Mouse (Mus musculus) kidney, embryonic 14.5 days (tissue): ENCODE results near the gene Pcsk2. TPM values are rescaled to one million over a fixed set of nuclear protein-coding genes. Genes with fewer than 3 reads are reported as not detected.

Source experiments
- ATAC-seq: fragments of 200-750 bp; cut with Nextera tagmentation; 2 replicates; pipeline ENCODE4 v1.8.0; 2017; ENCODE audit warnings: moderate number of reproducible peaks, mild to moderate bottlenecking, moderate TSS enrichment, moderate library complexity; ENCODE audit not compliant: low FRiP score, low TSS enrichment
- H3K27ac ChIP-seq: fragments of 300-500 bp; sonication (generic); 2 replicates; pipeline ENCODE4 v1.5.1; 2014; ENCODE audit warnings: low read depth, mild to moderate bottlenecking, low read length, moderate library complexity, mixed read lengths
- H3K27me3 ChIP-seq: fragments of 300-500 bp; sonication (generic); 2 replicates; pipeline ENCODE4 v1.6.1; 2014; ENCODE audit warnings: mild to moderate bottlenecking, low read length; ENCODE audit not compliant: control insufficient read depth, insufficient read depth
- H3K36me3 ChIP-seq: fragments of 300-500 bp; sonication (generic); 2 replicates; pipeline ENCODE4 v1.6.1; 2014; ENCODE audit warnings: low read length, mixed read lengths; ENCODE audit not compliant: control insufficient read depth, insufficient read depth
- H3K4me1 ChIP-seq: fragments of 300-500 bp; sonication (generic); 2 replicates; pipeline ENCODE4 v1.6.1; 2014; ENCODE audit warnings: low read length, mixed read lengths; ENCODE audit not compliant: control insufficient read depth, insufficient read depth
- H3K4me2 ChIP-seq: fragments of 300-500 bp; sonication (generic); replicated peaks from 2 replicates; pipeline ENCODE4 v1.6.1; 2014; ENCODE audit warnings: low read depth, mild to moderate bottlenecking, low read length
- H3K4me3 ChIP-seq: fragments of 300-500 bp; sonication (generic); 2 replicates; pipeline ENCODE4 v1.5.1; 2014; ENCODE audit warnings: mild to moderate bottlenecking, low read length
- H3K9ac ChIP-seq: fragments of 300-500 bp; sonication (generic); 2 replicates; pipeline ENCODE4 v1.6.1; 2014; ENCODE audit warnings: low read depth, mild to moderate bottlenecking, low read length, moderate library complexity
- H3K9me3 ChIP-seq: fragments of 300-500 bp; sonication (generic); 2 replicates; pipeline ENCODE4 v1.6.1; 2016; ENCODE audit warnings: low read length; ENCODE audit not compliant: control insufficient read depth
- WGBS: fragments of 180-500 bp; shearing (Covaris S2); extraction: QIAGEN DNeasy Blood & Tissue Kit; methylation state at CpG from one replicate; pipeline ENCODE4 v1.1.7; 2014; 5-methylcytosine and 5-hydroxymethylcytosine counted together
- polyA plus RNA-seq: library from polyadenylated mRNA; unstranded; fragments of >200 nt; fragmentation: Nextera tagmentation; extraction: Ambion mirVana; gene quantifications from 2 replicates; pipeline ENCODE4 v1.2.1, GENCODE M21; 2014

The Pcsk2 gene
- polyA plus RNA-seq, 1 experiment from 2014 or later: 1.7 TPM

GRCm38 (mm10) chr2:143677869-143678268 is 131.9 kb downstream of the Pcsk2 start:
- Histone ChIP-seq H3K4me3 (no peak overlapping the region), H3K36me3 (no peaks in the 10 kb centered on the region), H3K9ac (no peak overlapping the region), H3K27me3 (no peaks in the 10 kb centered on the region), H3K9me3 (no peaks in the 10 kb centered on the region), H3K4me2 (no peak overlapping the region), H3K27ac (no peak overlapping the region), H3K4me1 (no peaks in the 10 kb centered on the region)
- WGBS: 86% methylated on average over 4 of the region's 4 CpGs
- no peak for ATAC-seq

- H3K9ac ChIP-seq: no peak overlapping the region
- no peaks in the 10 kb centered on the region for H3K27me3 ChIP-seq
- no peaks in the 10 kb centered on the region for H3K36me3 ChIP-seq
- H3K4me3 ChIP-seq: no peak overlapping the region
- no peak overlapping the region for H3K27ac ChIP-seq
- no peak for ATAC-seq
- H3K4me2 ChIP-seq: no peak overlapping the region
- H3K9me3 ChIP-seq: no peaks in the 10 kb centered on the region
- 58% methylated on average over 2 of the region's 2 CpGs for WGBS
- H3K4me1 ChIP-seq: no peaks in the 10 kb centered on the region
Measured at GRCm38 (mm10) chr2:143679513-143679912, 133.6 kb downstream of the Pcsk2 start.

- no peak overlapping the region for H3K9ac ChIP-seq
- ATAC-seq: 0 out of 2 replicates have a peak, but pooled peaks have one; percentile 34
- WGBS: 74% methylated on average over 8 of the region's 8 CpGs
- H3K27ac ChIP-seq: no peak overlapping the region
- no peaks in the 10 kb centered on the region for H3K36me3 ChIP-seq
- H3K4me1 ChIP-seq: no peaks in the 10 kb centered on the region
- H3K9me3 ChIP-seq: no peaks in the 10 kb centered on the region
- H3K27me3 ChIP-seq: no peaks in the 10 kb centered on the region
- H3K4me3 ChIP-seq: no peak overlapping the region
- no peak overlapping the region for H3K4me2 ChIP-seq
Measured at GRCm38 (mm10) chr2:143681873-143682555, 136.1 kb downstream of the Pcsk2 start.

- 98% methylated on average over 2 of the region's 2 CpGs for WGBS
- H3K27ac ChIP-seq: no peak overlapping the region
- no peaks in the 10 kb centered on the region for H3K36me3 ChIP-seq
- no peak overlapping the region for H3K9ac ChIP-seq
- H3K4me2 ChIP-seq: no peak overlapping the region
- no peaks in the 10 kb centered on the region for H3K9me3 ChIP-seq
- H3K27me3 ChIP-seq: no peaks in the 10 kb centered on the region
- H3K4me1 ChIP-seq: no peaks in the 10 kb centered on the region
- H3K4me3 ChIP-seq: no peak overlapping the region
- no peak for ATAC-seq
Measured at GRCm38 (mm10) chr2:143683513-143683912, 137.6 kb downstream of the Pcsk2 start.

DNA sequence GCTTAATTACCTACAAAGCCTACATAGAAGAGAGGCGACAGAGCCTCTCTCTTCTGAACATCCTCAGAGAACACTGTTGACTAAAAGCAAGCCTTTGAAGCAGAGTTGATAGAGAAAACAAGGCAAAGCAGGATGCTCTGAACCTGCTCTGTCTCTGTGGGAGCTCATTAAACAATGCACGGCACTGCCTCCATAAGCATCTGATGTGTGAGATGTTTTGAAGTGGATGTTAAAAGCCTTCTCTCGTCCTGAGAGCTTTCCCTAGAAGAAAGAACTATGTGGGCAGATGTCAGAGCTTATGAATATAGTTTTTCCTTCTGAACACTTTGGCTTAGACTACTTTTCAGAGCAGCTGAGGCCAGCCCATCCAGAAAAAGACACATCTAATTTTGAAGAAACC is 145.3 kb downstream of the Pcsk2 start:
- no peak overlapping the region for H3K9ac ChIP-seq
- 67% methylated on average over 3 of the region's 3 CpGs for WGBS
- no peak overlapping the region for H3K4me2 ChIP-seq
- H3K4me1 ChIP-seq: no peaks in the 10 kb centered on the region
- H3K27me3 ChIP-seq: no peaks in the 10 kb centered on the region
- H3K27ac ChIP-seq: no peak overlapping the region
- H3K9me3 ChIP-seq: peaks cover 8% of the 10 kb centered on the region; the same call in 1 of the 2 replicates
- no peak for ATAC-seq
- no peak overlapping the region for H3K4me3 ChIP-seq
- H3K36me3 ChIP-seq: no peaks in the 10 kb centered on the region

- 31% methylated on average over 14 of the region's 14 CpGs for WGBS
- no peak overlapping the region for H3K9ac ChIP-seq
- peak; percentile 89 for ATAC-seq
- H3K9me3 ChIP-seq: peaks cover 8% of the 10 kb centered on the region; the same call in 1 of the 2 replicates
- peaks cover 5% of the 10 kb centered on the region; the same call in 1 of the 2 replicates for H3K4me1 ChIP-seq
- no peaks in the 10 kb centered on the region for H3K27me3 ChIP-seq
- H3K4me3 ChIP-seq: no peak overlapping the region
- no peak overlapping the region for H3K27ac ChIP-seq
- no peaks in the 10 kb centered on the region for H3K36me3 ChIP-seq
- peak overlapping the region; percentile 11 for H3K4me2 ChIP-seq
Measured at GRCm38 (mm10) chr2:143696026-143696557, 150.1 kb downstream of the Pcsk2 start.

DNA sequence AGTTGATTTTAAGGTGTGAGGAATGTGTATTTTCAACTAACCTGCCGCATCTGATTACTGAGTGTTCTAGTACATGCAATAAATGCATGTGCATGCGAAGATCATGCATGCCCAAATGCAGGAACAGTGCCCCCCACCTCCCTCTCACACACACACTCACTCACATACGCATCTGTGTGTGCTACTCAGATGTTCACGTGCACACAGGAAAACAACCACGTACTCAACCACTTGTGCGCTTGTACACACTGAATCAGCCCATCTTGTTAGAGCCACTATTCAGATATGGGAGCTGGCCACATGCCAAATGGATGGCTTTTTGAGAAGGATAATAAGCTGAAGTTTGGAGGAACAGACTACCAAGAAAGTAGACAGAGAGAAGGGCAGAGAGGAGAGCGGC is 150.7 kb downstream of the Pcsk2 start:
- ATAC-seq: peak; percentile 16; the same call in 1 of the 2 replicates
- H3K4me3 ChIP-seq: no peak overlapping the region
- no peak overlapping the region for H3K4me2 ChIP-seq
- H3K9ac ChIP-seq: no peak overlapping the region
- H3K4me1 ChIP-seq: peaks cover 5% of the 10 kb centered on the region; the same call in 1 of the 2 replicates
- H3K27ac ChIP-seq: peak overlapping the region; percentile 55; the same call in 1 of the 2 replicates
- H3K27me3 ChIP-seq: no peaks in the 10 kb centered on the region
- WGBS: 89% methylated on average over 7 of the region's 7 CpGs
- H3K9me3 ChIP-seq: peaks cover 8% of the 10 kb centered on the region; the same call in 1 of the 2 replicates
- no peaks in the 10 kb centered on the region for H3K36me3 ChIP-seq

DNA sequence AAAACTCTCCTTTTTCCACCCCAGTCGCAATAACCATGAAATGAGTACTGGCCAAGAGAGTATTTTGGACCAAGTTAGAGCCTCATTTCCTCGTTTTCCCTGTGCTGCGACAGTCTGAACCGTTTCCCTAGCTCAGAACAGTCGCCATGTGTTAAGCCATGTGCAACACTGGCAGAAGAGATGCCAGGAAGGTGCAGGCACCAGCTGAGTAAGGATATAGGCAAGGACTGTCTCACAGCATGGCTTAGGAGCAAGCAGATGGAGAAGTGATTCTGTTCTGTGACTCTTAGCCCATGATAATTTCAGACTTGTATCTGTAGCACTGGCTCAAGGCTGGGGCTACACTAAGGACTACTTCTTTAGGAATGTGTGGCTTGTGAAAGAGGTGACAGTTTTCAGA is 155.2 kb downstream of the Pcsk2 start:
- H3K9me3 ChIP-seq: no peaks in the 10 kb centered on the region
- H3K27ac ChIP-seq: no peak overlapping the region
- WGBS: 83% methylated on average over 5 of the region's 5 CpGs
- no peaks in the 10 kb centered on the region for H3K27me3 ChIP-seq
- no peak for ATAC-seq
- H3K4me1 ChIP-seq: peaks cover 5% of the 10 kb centered on the region; the same call in 1 of the 2 replicates
- no peak overlapping the region for H3K4me2 ChIP-seq
- no peaks in the 10 kb centered on the region for H3K36me3 ChIP-seq
- H3K4me3 ChIP-seq: no peak overlapping the region
- H3K9ac ChIP-seq: no peak overlapping the region

DNA sequence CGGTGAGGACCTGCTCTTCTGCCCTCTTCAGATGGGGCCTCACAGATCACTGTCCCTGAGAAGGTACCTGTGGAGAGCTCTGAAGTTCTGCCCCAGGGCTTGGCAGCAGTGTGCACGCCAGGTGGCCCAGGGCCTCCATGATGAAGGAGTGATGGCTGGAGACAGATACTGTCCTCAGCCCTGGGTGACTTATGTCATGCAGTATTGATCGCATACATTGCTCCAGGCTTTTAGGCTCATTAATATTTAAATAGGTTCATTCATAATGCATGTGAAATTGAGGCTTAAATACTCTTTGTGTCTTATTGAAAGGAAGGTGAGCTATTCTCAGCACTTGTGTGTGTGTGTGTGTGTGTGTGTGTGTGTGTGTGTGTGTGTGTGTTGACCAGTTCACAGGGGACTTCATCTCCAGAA is 157.0 kb downstream of the Pcsk2 start:
- no peak overlapping the region for H3K4me3 ChIP-seq
- no peaks in the 10 kb centered on the region for H3K36me3 ChIP-seq
- no peaks in the 10 kb centered on the region for H3K9me3 ChIP-seq
- no peak for ATAC-seq
- H3K4me1 ChIP-seq: no peaks in the 10 kb centered on the region
- no peak overlapping the region for H3K27ac ChIP-seq
- no peaks in the 10 kb centered on the region for H3K27me3 ChIP-seq
- WGBS: 74% methylated on average over 3 of the region's 3 CpGs
- no peak overlapping the region for H3K9ac ChIP-seq
- H3K4me2 ChIP-seq: no peak overlapping the region
